Mouse (Mus musculus): ENCODE data around the gene Nek7. TPM values are rescaled to one million over a fixed set of nuclear protein-coding genes. Genes with fewer than 3 reads are reported as not detected.

Gene Nek7
- polyA plus RNA-seq, 1 experiment from 2014 or later, result 27.7 TPM

- Histone ChIP-seq H3K27me3 (ENCODE audit: control insufficient read depth, insufficient read depth, low read length) (no peaks in the 10 kb centered on the region), H3K4me2 (replicated peaks; ENCODE audit: low read depth, low read length) (no peak overlapping the region), H3K9me3 (ENCODE audit: control insufficient read depth, low read length) (no peaks in the 10 kb centered on the region), H3K36me3 (ENCODE audit: control insufficient read depth, insufficient read depth, low read length) (no peaks in the 10 kb centered on the region), H3K4me3 (ENCODE audit: low read depth, low read length) (no peak overlapping the region), H3K9ac (ENCODE audit: low read depth, low read length) (no peak overlapping the region), H3K4me1 (replicated peaks; ENCODE audit: control insufficient read depth, insufficient read depth, low read length) (no peaks in the 10 kb centered on the region), H3K27ac (ENCODE audit: low read depth, low read length) (no peak overlapping the region)
- ATAC-seq (ENCODE audit: low FRiP score) (no peak), DNase-seq (ENCODE audit: low spot score) (no peak)
- WGBS, result 89% methylated on average over 5 of the region's 5 CpGs
These were observed 101.7 kb downstream of the Nek7 start for GRCm38 (mm10) chr1:138518235-138518634.

- Histone ChIP-seq H3K4me1 (replicated peaks; ENCODE audit: control insufficient read depth, insufficient read depth, low read length) (no peaks in the 10 kb centered on the region), H3K4me2 (replicated peaks; ENCODE audit: low read depth, low read length) (no peak overlapping the region), H3K9ac (ENCODE audit: low read depth, low read length) (no peak overlapping the region), H3K27ac (ENCODE audit: low read depth, low read length) (no peak overlapping the region), H3K9me3 (ENCODE audit: control insufficient read depth, low read length) (no peaks in the 10 kb centered on the region), H3K27me3 (ENCODE audit: control insufficient read depth, insufficient read depth, low read length) (no peaks in the 10 kb centered on the region), H3K4me3 (ENCODE audit: low read depth, low read length) (no peak overlapping the region), H3K36me3 (ENCODE audit: control insufficient read depth, insufficient read depth, low read length) (no peaks in the 10 kb centered on the region)
- DNase-seq (ENCODE audit: low spot score) (no peak), ATAC-seq (ENCODE audit: low FRiP score) (no peak)
- 70% methylated on average over 6 of the region's 6 CpGs for WGBS
These were observed 102.4 kb downstream of the Nek7 start for GRCm38 (mm10) chr1:138517360-138518099.

GRCm38 (mm10) chr1:138516946-138517345, 103.0 kb downstream of the Nek7 start:
- H3K9ac ChIP-seq (ENCODE audit: low read depth, low read length), result no peak overlapping the region
- no peak for ATAC-seq (ENCODE audit: low FRiP score)
- no peaks in the 10 kb centered on the region for H3K4me1 ChIP-seq (replicated peaks; ENCODE audit: control insufficient read depth, insufficient read depth, low read length)
- H3K27ac ChIP-seq (ENCODE audit: low read depth, low read length), result no peak overlapping the region
- H3K36me3 ChIP-seq (ENCODE audit: control insufficient read depth, insufficient read depth, low read length), result no peaks in the 10 kb centered on the region
- no peak overlapping the region for H3K4me3 ChIP-seq (ENCODE audit: low read depth, low read length)
- 81% methylated on average over 2 of the region's 2 CpGs for WGBS
- H3K4me2 ChIP-seq (replicated peaks; ENCODE audit: low read depth, low read length), result no peak overlapping the region
- H3K9me3 ChIP-seq (ENCODE audit: control insufficient read depth, low read length), result no peaks in the 10 kb centered on the region
- no peak for DNase-seq (ENCODE audit: low spot score)
- no peaks in the 10 kb centered on the region for H3K27me3 ChIP-seq (ENCODE audit: control insufficient read depth, insufficient read depth, low read length)

- Histone ChIP-seq H3K36me3 (ENCODE audit: control insufficient read depth, insufficient read depth, low read length) (no peaks in the 10 kb centered on the region), H3K9me3 (ENCODE audit: control insufficient read depth, low read length) (no peaks in the 10 kb centered on the region), H3K27ac (ENCODE audit: low read depth, low read length) (no peak overlapping the region), H3K4me2 (replicated peaks; ENCODE audit: low read depth, low read length) (no peak overlapping the region), H3K4me1 (replicated peaks; ENCODE audit: control insufficient read depth, insufficient read depth, low read length) (no peaks in the 10 kb centered on the region), H3K9ac (ENCODE audit: low read depth, low read length) (no peak overlapping the region), H3K27me3 (ENCODE audit: control insufficient read depth, insufficient read depth, low read length) (no peaks in the 10 kb centered on the region), H3K4me3 (ENCODE audit: low read depth, low read length) (no peak overlapping the region)
- DNase-seq (ENCODE audit: low spot score) (no peak), ATAC-seq (ENCODE audit: low FRiP score) (no peak)
- 74% methylated on average over 9 of the region's 9 CpGs for WGBS
These were observed 104.6 kb downstream of the Nek7 start for GRCm38 (mm10) chr1:138515362-138515761.

- Histone ChIP-seq H3K4me2 (replicated peaks; ENCODE audit: low read depth, low read length) (no peak overlapping the region), H3K27ac (ENCODE audit: low read depth, low read length) (no peak overlapping the region), H3K4me3 (ENCODE audit: low read depth, low read length) (no peak overlapping the region), H3K36me3 (ENCODE audit: control insufficient read depth, insufficient read depth, low read length) (no peaks in the 10 kb centered on the region), H3K4me1 (replicated peaks; ENCODE audit: control insufficient read depth, insufficient read depth, low read length) (no peaks in the 10 kb centered on the region), H3K9ac (ENCODE audit: low read depth, low read length) (no peak overlapping the region), H3K27me3 (ENCODE audit: control insufficient read depth, insufficient read depth, low read length) (no peaks in the 10 kb centered on the region), H3K9me3 (ENCODE audit: control insufficient read depth, low read length) (no peaks in the 10 kb centered on the region)
- ATAC-seq (ENCODE audit: low FRiP score), result no peak
- 74% methylated on average over 4 of the region's 4 CpGs for WGBS
- no peak for DNase-seq (ENCODE audit: low spot score)
These were observed 106.0 kb downstream of the Nek7 start for GRCm38 (mm10) chr1:138513982-138514381.

- Histone ChIP-seq H3K36me3 (ENCODE audit: control insufficient read depth, insufficient read depth, low read length) (no peaks in the 10 kb centered on the region), H3K4me3 (ENCODE audit: low read depth, low read length) (no peak overlapping the region), H3K4me2 (replicated peaks; ENCODE audit: low read depth, low read length) (no peak overlapping the region), H3K4me1 (replicated peaks; ENCODE audit: control insufficient read depth, insufficient read depth, low read length) (no peaks in the 10 kb centered on the region), H3K27me3 (ENCODE audit: control insufficient read depth, insufficient read depth, low read length) (no peaks in the 10 kb centered on the region), H3K9ac (ENCODE audit: low read depth, low read length) (no peak overlapping the region), H3K27ac (ENCODE audit: low read depth, low read length) (no peak overlapping the region), H3K9me3 (ENCODE audit: control insufficient read depth, low read length) (no peaks in the 10 kb centered on the region)
- WGBS, result 76% methylated on average over 4 of the region's 4 CpGs
- ATAC-seq (ENCODE audit: low FRiP score), result no peak
- DNase-seq (ENCODE audit: low spot score), result no peak
These were observed 109.4 kb downstream of the Nek7 start for GRCm38 (mm10) chr1:138510566-138510965.

- Histone ChIP-seq H3K9me3 (ENCODE audit: control insufficient read depth, low read length) (no peaks in the 10 kb centered on the region), H3K9ac (ENCODE audit: low read depth, low read length) (no peak overlapping the region), H3K4me3 (ENCODE audit: low read depth, low read length) (no peak overlapping the region), H3K27me3 (ENCODE audit: control insufficient read depth, insufficient read depth, low read length) (no peaks in the 10 kb centered on the region; the same call in 1 of the 2 replicates), H3K4me1 (replicated peaks; ENCODE audit: control insufficient read depth, insufficient read depth, low read length) (peaks cover 4% of the 10 kb centered on the region; the same call in 1 of the 2 replicates), H3K36me3 (ENCODE audit: control insufficient read depth, insufficient read depth, low read length) (no peaks in the 10 kb centered on the region), H3K4me2 (replicated peaks; ENCODE audit: low read depth, low read length) (no peak overlapping the region), H3K27ac (ENCODE audit: low read depth, low read length) (no peak overlapping the region)
- 84% methylated on average over 13 of the region's 13 CpGs for WGBS
- DNase-seq (ENCODE audit: low spot score) (no peak), ATAC-seq (ENCODE audit: low FRiP score) (no peak)
These were observed 112.4 kb downstream of the Nek7 start for GRCm38 (mm10) chr1:138507446-138508043.

GRCm38 (mm10) chr1:138507014-138507413, 112.9 kb downstream of the Nek7 start:
- Histone ChIP-seq H3K4me1 (replicated peaks; ENCODE audit: control insufficient read depth, insufficient read depth, low read length) (peaks cover 4% of the 10 kb centered on the region; the same call in 1 of the 2 replicates), H3K9me3 (ENCODE audit: control insufficient read depth, low read length) (no peaks in the 10 kb centered on the region), H3K4me3 (ENCODE audit: low read depth, low read length) (no peak overlapping the region), H3K9ac (ENCODE audit: low read depth, low read length) (no peak overlapping the region), H3K4me2 (replicated peaks; ENCODE audit: low read depth, low read length) (no peak overlapping the region), H3K36me3 (ENCODE audit: control insufficient read depth, insufficient read depth, low read length) (no peaks in the 10 kb centered on the region), H3K27me3 (ENCODE audit: control insufficient read depth, insufficient read depth, low read length) (no peaks in the 10 kb centered on the region; the same call in 1 of the 2 replicates), H3K27ac (ENCODE audit: low read depth, low read length) (no peak overlapping the region)
- DNase-seq (ENCODE audit: low spot score) (no peak), ATAC-seq (ENCODE audit: low FRiP score) (no peak)
- 71% methylated on average over 4 of the region's 4 CpGs for WGBS

- Histone ChIP-seq H3K36me3 (ENCODE audit: control insufficient read depth, insufficient read depth, low read length) (no peaks in the 10 kb centered on the region), H3K4me1 (replicated peaks; ENCODE audit: control insufficient read depth, insufficient read depth, low read length) (peaks cover 4% of the 10 kb centered on the region; the same call in 1 of the 2 replicates), H3K4me3 (ENCODE audit: low read depth, low read length) (no peak overlapping the region), H3K27me3 (ENCODE audit: control insufficient read depth, insufficient read depth, low read length) (no peaks in the 10 kb centered on the region; the same call in 1 of the 2 replicates), H3K4me2 (replicated peaks; ENCODE audit: low read depth, low read length) (no peak overlapping the region), H3K27ac (ENCODE audit: low read depth, low read length) (no peak overlapping the region), H3K9me3 (ENCODE audit: control insufficient read depth, low read length) (no peaks in the 10 kb centered on the region), H3K9ac (ENCODE audit: low read depth, low read length) (no peak overlapping the region)
- ATAC-seq (ENCODE audit: low FRiP score) (no peak), DNase-seq (ENCODE audit: low spot score) (no peak)
- 38% methylated on average over 5 of the region's 5 CpGs for WGBS
These were observed 115.7 kb downstream of the Nek7 start for GRCm38 (mm10) chr1:138504228-138504627.
